Mouse (Mus musculus) effector memory CD4-positive, alpha-beta T cell, adult 5 months (primary cell): ENCODE results near the gene Gm11757. TPM values are rescaled to one million over a fixed set of nuclear protein-coding genes. Genes with fewer than 3 reads are reported as not detected.

Source experiments
- polyA plus RNA-seq: library from polyadenylated mRNA; unstranded; fragments of 100-300 nt; shearing (Covaris generic); gene quantifications from one replicate; pipeline ENCODE4 v1.2.1, GENCODE M21; 2017

Gm11757 gene
- not detected for polyA plus RNA-seq

GRCm38 (mm10) chr4:73891012-73891411, at the start of gene Gm11757:
Gene Gm11757, minus strand, starts transcription at chr4:73891112.

GRCm38 (mm10) chr4:73920660-73921059, 29.7 kb upstream of the Gm11757 start, which contains the start of gene Gm11756:
Gene Gm11756, minus strand, starts transcription at chr4:73920760.

GRCm38 (mm10) chr4:73905853-73906252, 14.9 kb upstream of the Gm11757 start, which contains the start of gene Gm13871:
Gene Gm13871, minus strand, starts transcription at chr4:73905953.

GRCm38 (mm10) chr4:73876166-73876565, 14.7 kb downstream of the Gm11757 start, which contains the start of gene Gm11758:
Gene Gm11758, minus strand, starts transcription at chr4:73876266.

Other genes starting within 250 kb of the Gm11757 start
- gene Gm11239, start 222.8 kb downstream of the Gm11757 start, polyA plus RNA-seq, result not detected
- not detected for gene Gm428, start 207.6 kb downstream of the Gm11757 start, polyA plus RNA-seq
- gene Rasef, start 100.1 kb downstream of the Gm11757 start, polyA plus RNA-seq, result not detected
- not detected for gene Gm11758, start 14.8 kb downstream of the Gm11757 start, polyA plus RNA-seq
- gene Gm13871, start 14.8 kb upstream of the Gm11757 start, polyA plus RNA-seq, result not detected
- gene Gm11756, start 29.6 kb upstream of the Gm11757 start, polyA plus RNA-seq, result not detected
- not detected for gene 2310002L09Rik, start 59.7 kb upstream of the Gm11757 start, polyA plus RNA-seq
- gene Frmd3, start 122.3 kb upstream of the Gm11757 start, polyA plus RNA-seq, result 0.14 TPM